Mouse (Mus musculus) frontal cortex, adult 2 months (tissue): ENCODE data around the gene Gzmn. TPM values are rescaled to one million over a fixed set of nuclear protein-coding genes. Genes with fewer than 3 reads are reported as not detected.
"Not testable (repeated sequence)": the region's sequence is repeated elsewhere in the genome, so short reads cannot be mapped to it uniquely, and the experiment has no call there.

Experiments
- DNase-seq, 2 experiments: peaks; one replicate each; pipeline ENCODE4 v3.0.0; 2022; ENCODE audit warnings: low spot score in 1 of 2; ENCODE audit errors: extremely low spot score in 1 of 2
- polyA plus RNA-seq: library from polyadenylated mRNA; depleted of rRNA; stranded (reverse); fragments of >200 nt; gene quantifications from 2 replicates; pipeline ENCODE4 v1.2.3, GENCODE M21; 2012; rRNA removed

Gzmn gene
- polyA plus RNA-seq, result not detected in 2 replicates

- no peak for DNase-seq
These were observed at the start of gene Gzmn for GRCm38 (mm10) chr14:56174499-56174898. Gene Gzmn, minus strand, starts transcription at chr14:56174599.

GRCm38 (mm10) chr14:56211317-56211716 is 36.9 kb upstream of the Gzmn start, which contains the start of gene Gzmf:
Gene Gzmf, minus strand, starts transcription at chr14:56211417.
- no peak for DNase-seq

GRCm38 (mm10) chr14:56205613-56206012 is 31.2 kb upstream of the Gzmn start:
- DNase-seq, result no peak

GRCm38 (mm10) chr14:56205021-56205420 is 30.6 kb upstream of the Gzmn start:
- DNase-seq, result peak in 1 of 2 experiments; percentile 14

GRCm38 (mm10) chr14:56203975-56204374 is 29.6 kb upstream of the Gzmn start:
- DNase-seq, result peak; percentile 15 to 83

DNA sequence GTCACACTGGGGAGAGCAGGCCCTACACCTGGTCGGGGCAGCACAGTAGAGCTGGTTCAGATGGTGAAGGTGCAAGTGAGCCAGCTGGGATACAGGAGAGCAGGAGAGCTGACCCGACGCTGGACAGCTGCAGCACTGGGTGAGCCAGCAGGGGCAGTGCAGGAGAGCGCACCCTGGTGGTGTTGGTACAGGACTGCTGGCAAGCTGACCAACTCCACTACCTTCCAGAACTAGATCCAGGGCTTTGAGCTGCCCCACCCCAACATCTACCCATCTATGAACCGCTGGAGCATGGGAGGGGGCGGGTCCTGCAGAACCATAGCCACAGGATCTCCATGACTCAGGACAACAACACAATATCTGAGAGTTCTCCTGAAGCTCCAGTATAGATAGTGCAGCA is 12.5 kb upstream of the Gzmn start:
- no peak for DNase-seq

GRCm38 (mm10) chr14:56186521-56186920 is 12.1 kb upstream of the Gzmn start:
- no peak for DNase-seq

DNA sequence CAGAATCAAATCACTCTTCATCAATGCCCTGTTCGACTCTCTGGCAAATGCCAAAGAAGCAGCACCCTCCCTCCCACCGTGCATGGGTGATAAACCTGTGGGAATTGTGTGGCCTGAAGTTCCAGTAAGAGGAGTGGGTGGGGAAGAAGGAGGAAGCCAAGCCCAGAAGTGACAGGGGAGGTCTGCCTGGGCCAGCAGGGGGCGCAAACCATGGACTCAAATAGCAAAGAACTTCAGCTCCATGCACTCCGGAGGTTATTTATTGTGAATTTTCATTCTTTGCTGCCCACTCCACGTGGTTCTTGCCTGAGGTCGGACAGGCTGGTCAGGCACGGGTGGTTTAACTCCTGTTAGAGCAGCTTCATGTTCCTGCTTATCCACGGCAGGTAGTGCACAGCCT is 3.3 kb upstream of the Gzmn start:
- peak in 1 of 2 experiments; percentile 45 for DNase-seq

DNA sequence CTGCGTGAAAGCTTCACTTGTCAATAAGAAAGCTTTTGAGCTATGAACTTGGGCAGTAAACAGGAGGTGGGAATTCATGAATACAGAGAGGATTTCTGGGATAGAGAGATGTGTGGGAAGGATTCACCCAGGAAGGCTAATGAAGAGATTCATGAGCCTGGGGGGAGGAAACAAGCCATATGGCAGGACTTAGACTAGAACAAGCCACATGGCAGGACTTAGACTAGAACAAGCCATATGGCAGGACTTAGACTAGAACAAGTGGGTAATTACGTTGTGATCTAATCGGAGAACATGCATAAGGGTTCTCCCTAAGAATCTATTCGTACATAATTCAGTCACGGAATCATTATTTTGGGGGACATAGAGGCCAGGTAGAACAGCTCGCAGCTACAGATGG is 1.0 kb downstream of the Gzmn start:
- DNase-seq, result peak in 1 of 2 experiments; percentile 12

GRCm38 (mm10) chr14:56172744-56173143 is 1.7 kb downstream of the Gzmn start:
- no peak for DNase-seq

- peak; percentile 61 to 66 for DNase-seq
These were observed 6.4 kb downstream of the Gzmn start for GRCm38 (mm10) chr14:56168009-56168408.

GRCm38 (mm10) chr14:56162109-56162508 is 12.3 kb downstream of the Gzmn start:
- DNase-seq, result no peak

DNA sequence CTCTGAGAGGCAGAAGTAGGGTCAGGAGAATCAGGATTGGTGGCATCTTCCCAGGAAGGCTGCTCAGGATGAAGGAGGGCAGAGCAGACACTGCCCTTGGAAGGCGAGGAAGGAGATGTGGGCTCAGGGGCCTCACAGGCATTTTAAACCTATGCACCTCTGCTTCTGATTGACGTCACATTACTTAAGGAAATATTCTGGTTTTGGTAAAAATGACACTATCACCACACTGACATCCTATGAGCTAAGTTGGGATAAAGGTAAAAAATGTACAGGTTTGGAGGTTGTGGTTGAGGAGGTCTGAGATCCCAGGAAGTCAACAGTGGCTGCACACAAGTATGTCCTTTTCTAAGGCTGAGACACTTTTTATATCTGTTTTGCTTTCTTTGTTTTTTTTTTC is 14.9 kb downstream of the Gzmn start, which contains the start of gene Gzmg:
Gene Gzmg, minus strand, starts transcription at position 101 of the 400 bp plus-strand sequence.
- not testable (repeated sequence) for DNase-seq

GRCm38 (mm10) chr14:56155340-56155739 is 19.1 kb downstream of the Gzmn start:
- DNase-seq, result no peak

DNA sequence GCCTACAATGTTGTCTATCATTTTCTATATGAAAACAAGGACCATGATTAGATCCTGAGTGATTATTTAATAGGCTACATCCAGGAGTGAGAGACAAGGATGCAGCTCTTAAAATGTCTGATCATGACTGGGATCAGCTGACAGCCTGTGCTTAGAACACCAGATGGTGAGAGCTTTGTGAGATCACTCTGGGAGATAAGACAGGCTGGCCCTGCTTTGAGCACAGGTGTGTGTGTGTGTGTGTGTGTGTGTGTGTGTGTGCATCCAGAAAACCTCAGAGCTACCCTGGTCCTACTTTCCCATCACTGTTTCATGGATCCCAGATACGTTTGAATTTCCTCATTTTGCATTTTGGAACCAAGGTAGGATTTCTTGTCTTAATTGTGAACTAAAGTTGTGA is 40.7 kb downstream of the Gzmn start:
- DNase-seq, result not testable (repeated sequence)

- not testable (repeated sequence) for DNase-seq
These were observed 41.9 kb downstream of the Gzmn start, which contains the start of gene Gzmd for GRCm38 (mm10) chr14:56132508-56132907. Gene Gzmd, minus strand, starts transcription at chr14:56132608.

GRCm38 (mm10) chr14:56128341-56128740 is 46.1 kb downstream of the Gzmn start:
- DNase-seq, result no peak

DNA sequence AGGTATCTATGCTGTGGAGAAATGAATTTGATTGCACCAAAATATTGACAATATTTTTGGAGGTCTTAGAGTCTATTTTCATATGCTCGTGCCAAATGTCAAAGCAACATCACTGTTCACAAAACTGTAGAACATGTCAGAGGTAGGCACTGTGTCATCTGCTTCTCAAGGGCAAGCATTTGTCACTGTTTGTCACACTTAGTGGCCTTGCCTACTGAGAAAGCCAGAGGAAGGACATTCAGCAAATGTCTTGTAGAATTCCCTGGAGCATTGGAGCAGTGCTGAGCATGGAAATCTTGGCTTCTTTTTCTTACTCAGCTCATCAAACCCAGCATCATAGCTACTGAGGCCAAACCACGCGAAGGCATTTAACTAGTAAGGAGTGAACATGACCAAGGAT is 50.9 kb downstream of the Gzmn start:
- DNase-seq, result no peak

DNA sequence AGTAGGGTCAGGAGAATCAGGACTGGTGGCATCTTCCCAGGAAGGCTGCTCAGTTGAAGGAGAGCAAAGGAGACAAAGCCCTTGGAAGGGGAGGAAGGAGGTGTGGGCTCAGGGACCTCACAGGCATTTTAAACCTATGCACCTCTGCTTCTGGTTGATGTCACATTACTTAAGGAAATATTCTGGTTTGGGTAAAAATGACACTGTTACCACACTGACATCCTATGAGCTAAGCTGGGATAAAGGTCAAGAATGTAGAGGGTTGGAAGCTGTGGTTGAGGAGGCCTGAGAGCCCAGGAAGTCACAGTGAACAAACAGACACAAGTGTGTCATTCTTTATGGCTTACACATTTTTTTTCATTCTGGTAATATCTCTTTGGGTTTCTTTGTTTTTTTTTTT is 53.9 kb downstream of the Gzmn start, which contains the start of gene Gzme:
Gene Gzme, minus strand, starts transcription at position 101 of the 400 bp plus-strand sequence.
- DNase-seq, result no peak
